Mouse (Mus musculus) kidney, embryonic 16.5 days (tissue): Measurements from ENCODE around the gene Sufu. TPM values are rescaled to one million over a fixed set of nuclear protein-coding genes. Genes with fewer than 3 reads are reported as not detected.

Source experiments
- ATAC-seq: fragments of 200-750 bp; cut with Nextera tagmentation; 2 replicates; pipeline ENCODE4 v1.8.0; 2017; ENCODE audit warnings: moderate TSS enrichment; ENCODE audit not compliant: low FRiP score, low TSS enrichment
- H3K27ac ChIP-seq: fragments of 300-500 bp; sonication (generic); 2 replicates; pipeline ENCODE4 v1.5.1; 2014; ENCODE audit warnings: low read length
- H3K27me3 ChIP-seq: fragments of 300-500 bp; sonication (generic); 2 replicates; pipeline ENCODE4 v1.6.1; 2014; ENCODE audit warnings: low read length, control low read depth, mixed read lengths; ENCODE audit not compliant: insufficient read depth
- H3K36me3 ChIP-seq: fragments of 300-500 bp; sonication (generic); 2 replicates; pipeline ENCODE4 v1.6.1; 2014; ENCODE audit warnings: low read length, control low read depth, mixed read lengths; ENCODE audit not compliant: insufficient read depth
- H3K4me1 ChIP-seq: fragments of 300-500 bp; sonication (generic); 2 replicates; pipeline ENCODE4 v1.6.1; 2014; ENCODE audit warnings: low read length, control low read depth, mixed read lengths; ENCODE audit not compliant: insufficient read depth
- H3K4me2 ChIP-seq: fragments of 300-500 bp; sonication (generic); replicated peaks from 2 replicates; pipeline ENCODE4 v1.6.1; 2014; ENCODE audit warnings: low read depth, low read length
- H3K4me3 ChIP-seq: fragments of 300-500 bp; sonication (generic); 2 replicates; pipeline ENCODE4 v1.5.1; 2014; ENCODE audit warnings: mild to moderate bottlenecking, low read length
- H3K9ac ChIP-seq: fragments of 300-500 bp; sonication (generic); replicated peaks from 2 replicates; pipeline ENCODE4 v1.6.1; 2014; ENCODE audit warnings: low read length
- H3K9me3 ChIP-seq: fragments of 300-500 bp; sonication (generic); 2 replicates; pipeline ENCODE4 v1.6.1; 2016; ENCODE audit warnings: low read length, control low read depth
- WGBS: fragments of 180-500 bp; shearing (Covaris S2); extraction: QIAGEN DNeasy Blood & Tissue Kit; methylation state at CpG from one replicate; pipeline ENCODE4 v1.1.7; 2014; 5-methylcytosine and 5-hydroxymethylcytosine counted together
- polyA plus RNA-seq: library from polyadenylated mRNA; unstranded; fragments of >200 nt; fragmentation: Nextera tagmentation; extraction: Ambion mirVana; gene quantifications from 2 replicates; pipeline ENCODE4 v1.2.1, GENCODE M21; 2015

Sufu gene
- polyA plus RNA-seq, 1 experiment from 2014 or later, result 50.7 TPM

GRCm38 (mm10) chr19:46470364-46471240 is 73.9 kb downstream of the Sufu start:
- no peak overlapping the region for H3K4me2 ChIP-seq
- no peak for ATAC-seq
- H3K9ac ChIP-seq, result peak overlapping the region; percentile 59
- no peaks in the 10 kb centered on the region for H3K9me3 ChIP-seq
- no peak overlapping the region for H3K4me3 ChIP-seq
- WGBS, result 15% methylated on average over 17 of the region's 17 CpGs
- peaks cover 25% of the 10 kb centered on the region for H3K36me3 ChIP-seq
- no peaks in the 10 kb centered on the region for H3K27me3 ChIP-seq
- H3K27ac ChIP-seq, result peak overlapping the region; percentile 95
- H3K4me1 ChIP-seq, result peaks cover 43% of the 10 kb centered on the region

GRCm38 (mm10) chr19:46471324-46472093 is 74.8 kb downstream of the Sufu start:
- Histone ChIP-seq H3K4me2 (no peak overlapping the region; the same call in 1 of the 2 replicates), H3K27me3 (no peaks in the 10 kb centered on the region), H3K9me3 (no peaks in the 10 kb centered on the region), H3K9ac (peak overlapping the region; percentile 59), H3K27ac (peak overlapping the region; percentile 95), H3K4me1 (peaks cover 46% of the 10 kb centered on the region), H3K36me3 (peaks cover 25% of the 10 kb centered on the region), H3K4me3 (no peak overlapping the region)
- 5% methylated on average over 10 of the region's 10 CpGs for WGBS
- ATAC-seq, result peak; percentile 91

- no peak overlapping the region for H3K9ac ChIP-seq
- H3K4me1 ChIP-seq, result peaks cover 61% of the 10 kb centered on the region
- no peaks in the 10 kb centered on the region for H3K27me3 ChIP-seq
- peaks cover 37% of the 10 kb centered on the region for H3K36me3 ChIP-seq
- H3K27ac ChIP-seq, result peak overlapping the region; percentile 73
- no peak for ATAC-seq
- no peak overlapping the region for H3K4me2 ChIP-seq
- H3K9me3 ChIP-seq, result no peaks in the 10 kb centered on the region
- 36% methylated on average over 10 of the region's 10 CpGs for WGBS
- no peak overlapping the region for H3K4me3 ChIP-seq
Measured at GRCm38 (mm10) chr19:46477432-46477845, 80.7 kb downstream of the Sufu start.

DNA sequence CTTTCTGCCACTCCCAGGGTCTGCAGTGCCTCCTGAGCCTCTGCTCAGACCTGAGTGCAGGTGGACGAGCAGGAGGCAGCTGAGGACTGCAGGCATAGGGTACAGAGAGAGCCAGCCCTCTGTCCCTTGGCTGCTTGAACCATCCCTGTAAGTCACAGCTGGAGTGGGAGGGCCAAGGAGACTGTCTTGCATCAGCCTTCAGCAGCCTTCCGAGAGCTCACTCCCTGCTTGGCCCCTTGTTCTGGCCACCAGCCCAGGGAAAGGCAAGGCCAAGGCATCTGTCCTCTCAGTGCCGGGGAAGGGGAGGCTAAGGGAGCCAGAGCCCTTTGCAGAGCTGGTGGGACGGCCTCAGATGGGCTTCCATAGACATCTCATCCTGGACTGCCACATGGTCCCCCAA is 81.5 kb downstream of the Sufu start:
- Histone ChIP-seq H3K27ac (peak overlapping the region; percentile 73), H3K36me3 (peaks cover 33% of the 10 kb centered on the region), H3K9me3 (no peaks in the 10 kb centered on the region), H3K9ac (no peak overlapping the region; the same call in 1 of the 2 replicates), H3K4me2 (no peak overlapping the region), H3K4me1 (peaks cover 63% of the 10 kb centered on the region), H3K4me3 (no peak overlapping the region), H3K27me3 (no peaks in the 10 kb centered on the region)
- ATAC-seq, result no peak
- WGBS, result 72% methylated on average over 4 of the region's 4 CpGs

DNA sequence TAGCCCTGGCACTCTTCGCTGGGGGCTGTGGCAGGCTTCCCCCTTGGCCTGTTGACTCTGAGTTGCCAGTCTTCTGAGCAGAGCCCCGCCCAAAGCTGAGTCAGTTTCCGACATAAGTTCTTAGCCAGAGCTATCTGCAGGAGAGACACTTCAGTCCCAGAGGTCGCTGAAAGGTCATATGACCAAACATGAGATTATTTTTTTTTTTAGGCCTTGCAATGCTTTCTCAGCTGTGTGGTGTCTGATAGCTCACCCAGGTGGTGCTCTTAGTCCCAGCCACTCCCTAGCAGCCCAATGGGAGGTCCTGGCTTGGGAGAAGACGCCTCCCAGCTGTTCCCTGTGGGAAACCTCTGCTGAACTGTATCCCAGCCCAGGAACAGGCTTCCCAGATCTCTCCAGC is 82.1 kb downstream of the Sufu start:
- Histone ChIP-seq H3K27me3 (no peaks in the 10 kb centered on the region), H3K4me2 (no peak overlapping the region), H3K4me1 (peaks cover 68% of the 10 kb centered on the region), H3K4me3 (no peak overlapping the region), H3K9ac (peak overlapping the region; percentile 27; the same call in 1 of the 2 replicates), H3K9me3 (no peaks in the 10 kb centered on the region), H3K27ac (peak overlapping the region; percentile 73), H3K36me3 (peaks cover 27% of the 10 kb centered on the region)
- peak; percentile 62 for ATAC-seq
- WGBS, result 30% methylated on average over 5 of the region's 5 CpGs

DNA sequence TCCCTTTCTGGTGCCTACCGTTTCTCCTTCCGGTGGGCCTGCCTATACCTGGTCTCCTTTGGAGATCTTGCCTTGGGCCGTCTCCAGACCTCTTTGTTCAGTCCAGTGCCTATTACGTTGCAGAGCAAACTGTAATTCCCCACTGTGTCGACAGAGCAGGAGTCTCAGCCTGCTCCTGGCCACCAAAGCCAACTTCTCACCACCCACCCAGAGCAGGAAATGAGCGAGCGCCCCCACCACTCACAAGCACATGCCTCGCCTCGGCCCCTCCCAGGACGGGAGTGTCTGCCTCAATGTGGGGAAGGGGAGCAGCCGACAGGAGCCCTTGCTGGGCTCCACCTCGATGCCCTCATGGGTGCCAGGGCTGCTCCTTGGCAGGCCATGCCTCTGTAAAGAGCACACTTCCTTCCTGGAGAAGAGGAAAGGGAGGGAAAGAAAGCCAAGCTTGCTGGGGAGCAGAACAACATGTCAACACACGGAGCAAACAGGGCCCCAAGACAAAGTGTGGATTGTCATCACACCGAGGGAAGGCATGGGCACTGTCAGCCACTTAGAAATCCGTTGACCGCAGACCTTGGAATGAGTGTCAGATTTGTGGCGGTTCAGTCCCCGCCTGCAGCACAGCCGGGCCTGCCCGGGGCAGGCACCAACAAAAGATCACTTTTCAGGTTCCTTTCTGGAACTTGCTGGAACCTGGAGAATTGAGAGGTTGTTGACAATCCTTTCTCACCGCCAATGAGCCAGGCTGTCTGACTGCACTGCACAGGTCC is 82.8 kb downstream of the Sufu start:
- Histone ChIP-seq H3K9ac (peak overlapping the region; percentile 14), H3K27ac (peak overlapping the region; percentile 73), H3K4me2 (no peak overlapping the region), H3K27me3 (no peaks in the 10 kb centered on the region), H3K4me3 (no peak overlapping the region), H3K36me3 (peaks cover 21% of the 10 kb centered on the region), H3K9me3 (no peaks in the 10 kb centered on the region), H3K4me1 (peaks cover 75% of the 10 kb centered on the region)
- 43% methylated on average over 21 of the region's 21 CpGs for WGBS
- ATAC-seq, result 0 out of 2 replicates have a peak, but pooled peaks have one; percentile 6

GRCm38 (mm10) chr19:46480624-46481345 is 84.1 kb downstream of the Sufu start:
- Histone ChIP-seq H3K9ac (no peak overlapping the region), H3K27me3 (no peaks in the 10 kb centered on the region), H3K4me3 (no peak overlapping the region), H3K4me2 (no peak overlapping the region), H3K4me1 (peaks cover 78% of the 10 kb centered on the region), H3K27ac (peak overlapping the region; percentile 31; the same call in 1 of the 2 replicates), H3K9me3 (no peaks in the 10 kb centered on the region), H3K36me3 (peaks cover 15% of the 10 kb centered on the region)
- WGBS, result 66% methylated on average over 10 of the region's 10 CpGs
- no peak for ATAC-seq

GRCm38 (mm10) chr19:46481352-46481751 is 84.7 kb downstream of the Sufu start:
- Histone ChIP-seq H3K9ac (peak overlapping the region; percentile 22), H3K27ac (peak overlapping the region; percentile 91), H3K4me3 (no peak overlapping the region), H3K9me3 (no peaks in the 10 kb centered on the region), H3K4me2 (no peak overlapping the region), H3K4me1 (peaks cover 79% of the 10 kb centered on the region), H3K36me3 (peaks cover 20% of the 10 kb centered on the region), H3K27me3 (no peaks in the 10 kb centered on the region)
- no peak for ATAC-seq
- 36% methylated on average over 3 of the region's 3 CpGs for WGBS

DNA sequence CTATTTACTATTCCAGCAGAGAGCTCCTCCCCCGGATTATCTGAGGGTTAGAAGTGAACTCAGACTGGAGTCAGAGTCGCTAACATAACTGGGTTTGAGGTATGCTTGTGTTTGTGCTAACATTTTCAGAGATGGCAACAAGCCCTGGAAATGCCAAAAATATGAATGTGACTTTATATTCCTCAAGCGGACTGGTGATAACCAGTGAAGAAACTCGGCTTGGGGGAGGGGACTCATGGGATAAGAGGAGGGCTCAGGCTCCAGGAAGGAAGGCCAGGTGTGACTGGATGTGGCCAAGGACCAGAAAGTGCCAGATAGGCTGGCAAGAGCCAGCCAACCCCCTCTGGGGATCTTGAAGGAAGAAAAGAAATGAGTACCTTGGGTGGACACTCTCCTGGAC is 85.1 kb downstream of the Sufu start:
- Histone ChIP-seq H3K4me2 (no peak overlapping the region), H3K4me3 (no peak overlapping the region), H3K9me3 (no peaks in the 10 kb centered on the region), H3K36me3 (peaks cover 21% of the 10 kb centered on the region), H3K4me1 (peaks cover 76% of the 10 kb centered on the region), H3K27me3 (no peaks in the 10 kb centered on the region), H3K27ac (peak overlapping the region; percentile 91), H3K9ac (peak overlapping the region; percentile 22)
- 27% methylated on average over 4 of the region's 4 CpGs for WGBS
- no peak for ATAC-seq
